Mouse (Mus musculus) hindbrain, embryonic 13.5 days (tissue): ENCODE measurements around the gene Bnc1. TPM values are rescaled to one million over a fixed set of nuclear protein-coding genes. Genes with fewer than 3 reads are reported as not detected.
A peak's percentile ranks its signal among the peaks of the same experiment; 100 is the strongest.

Source experiments
- ATAC-seq: fragments of 200-750 bp; cut with Nextera tagmentation; 2 replicates; pipeline ENCODE4 v1.8.0; 2017; ENCODE audit warnings: moderate TSS enrichment; ENCODE audit not compliant: low FRiP score
- H3K27ac ChIP-seq: fragments of 300-500 bp; sonication (generic); 2 replicates; pipeline ENCODE4 v1.5.1; 2015; ENCODE audit warnings: inconsistent platforms, mild to moderate bottlenecking, moderate library complexity
- H3K27me3 ChIP-seq: fragments of 300-500 bp; sonication (generic); 2 replicates; pipeline ENCODE4 v1.6.1; 2015; ENCODE audit warnings: mild to moderate bottlenecking, inconsistent platforms
- H3K36me3 ChIP-seq: fragments of 300-500 bp; sonication (generic); 2 replicates; pipeline ENCODE4 v1.6.1; 2015; ENCODE audit warnings: mild to moderate bottlenecking, inconsistent platforms
- H3K4me1 ChIP-seq: fragments of 300-500 bp; sonication (generic); replicated peaks from 2 replicates; pipeline ENCODE4 v1.6.1; 2015; ENCODE audit warnings: inconsistent platforms
- H3K4me2 ChIP-seq: fragments of 300-500 bp; sonication (generic); 2 replicates; pipeline ENCODE4 v1.6.1; 2015; ENCODE audit warnings: inconsistent platforms, mild to moderate bottlenecking, moderate library complexity
- H3K4me3 ChIP-seq: fragments of 300-500 bp; sonication (generic); 2 replicates; pipeline ENCODE4 v1.5.1; 2015; ENCODE audit warnings: mild to moderate bottlenecking, inconsistent platforms
- H3K9ac ChIP-seq: fragments of 300-500 bp; sonication (generic); 2 replicates; pipeline ENCODE4 v1.6.1; 2015; ENCODE audit warnings: mild to moderate bottlenecking, inconsistent platforms
- H3K9me3 ChIP-seq: fragments of 300-500 bp; sonication (generic); 2 replicates; pipeline ENCODE4 v1.6.1; 2016; ENCODE audit warnings: inconsistent platforms
- WGBS: fragments of 180-500 bp; shearing (Covaris S2); methylation state at CpG from one replicate; pipeline ENCODE4 v1.1.7; 2015; 5-methylcytosine and 5-hydroxymethylcytosine counted together
- polyA plus RNA-seq: library from polyadenylated mRNA; unstranded; fragments of >200 nt; fragmentation: Nextera tagmentation; extraction: Ambion mirVana; gene quantifications from 2 replicates; pipeline ENCODE4 v1.2.1, GENCODE M21; 2015

Bnc1 gene
- polyA plus RNA-seq, 1 experiment from 2014 or later, result 0.47 TPM

- no peak for ATAC-seq
- 81% methylated on average over 6 of the region's 6 CpGs for WGBS
Measured at GRCm38 (mm10) chr7:81968975-81969374, 23.1 kb downstream of the Bnc1 start.

DNA sequence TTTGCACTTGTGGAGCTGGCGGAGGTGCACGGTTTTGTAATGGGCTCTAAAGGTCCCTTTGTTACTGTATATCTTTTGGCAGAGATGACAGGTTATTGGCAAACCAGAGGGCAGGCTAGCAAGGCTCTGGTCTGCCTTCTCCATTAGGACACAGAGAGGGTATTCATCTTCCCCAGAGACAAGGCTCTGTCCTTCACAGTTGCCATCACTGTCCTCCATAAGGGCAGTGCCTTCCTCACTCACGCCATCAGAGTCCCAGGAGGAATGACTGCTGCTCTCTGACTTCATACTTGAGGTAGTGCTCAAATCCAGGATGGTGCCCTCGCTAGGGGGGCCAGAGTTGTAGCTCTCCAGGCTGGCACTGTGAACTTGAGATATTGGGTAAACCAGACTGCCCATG lies 23.6 kb downstream of the Bnc1 start:
- Histone ChIP-seq H3K4me3 (no peak overlapping the region), H3K4me1 (no peaks in the 10 kb centered on the region), H3K9ac (no peak overlapping the region), H3K4me2 (no peak overlapping the region), H3K27me3 (no peaks in the 10 kb centered on the region), H3K9me3 (no peaks in the 10 kb centered on the region), H3K27ac (no peak overlapping the region), H3K36me3 (no peaks in the 10 kb centered on the region)
- 87% methylated on average over 4 of the region's 4 CpGs for WGBS
- no peak for ATAC-seq

More at GRCm38 (mm10) chr7:81968975-81969374, 23.1 kb downstream of the Bnc1 start:
- no peak overlapping the region for H3K27ac ChIP-seq
- no peaks in the 10 kb centered on the region for H3K36me3 ChIP-seq
- H3K27me3 ChIP-seq, result no peaks in the 10 kb centered on the region
- H3K9me3 ChIP-seq, result no peaks in the 10 kb centered on the region
- H3K4me3 ChIP-seq, result no peak overlapping the region
- no peaks in the 10 kb centered on the region for H3K4me1 ChIP-seq
- no peak overlapping the region for H3K4me2 ChIP-seq
- no peak overlapping the region for H3K9ac ChIP-seq

- H3K9ac ChIP-seq, result no peak overlapping the region
- ATAC-seq, result no peak
- H3K4me3 ChIP-seq, result no peak overlapping the region
- WGBS, result 82% methylated on average over 5 of the region's 5 CpGs
- H3K4me2 ChIP-seq, result no peak overlapping the region
- no peak overlapping the region for H3K27ac ChIP-seq
- H3K4me1 ChIP-seq, result no peaks in the 10 kb centered on the region
- H3K9me3 ChIP-seq, result no peaks in the 10 kb centered on the region
- no peaks in the 10 kb centered on the region for H3K27me3 ChIP-seq
- no peaks in the 10 kb centered on the region for H3K36me3 ChIP-seq
Measured at GRCm38 (mm10) chr7:81966195-81966594, 25.9 kb downstream of the Bnc1 start.

- Histone ChIP-seq H3K9ac (no peak overlapping the region), H3K27me3 (no peaks in the 10 kb centered on the region), H3K9me3 (no peaks in the 10 kb centered on the region), H3K4me3 (no peak overlapping the region), H3K4me2 (no peak overlapping the region), H3K36me3 (no peaks in the 10 kb centered on the region), H3K4me1 (no peaks in the 10 kb centered on the region), H3K27ac (no peak overlapping the region)
- ATAC-seq, result 0 out of 2 replicates have a peak, but pooled peaks have one; percentile 66
- WGBS, result 6% methylated on average over 3 of the region's 3 CpGs
Measured at GRCm38 (mm10) chr7:81959704-81960103, 32.4 kb downstream of the Bnc1 start.

DNA sequence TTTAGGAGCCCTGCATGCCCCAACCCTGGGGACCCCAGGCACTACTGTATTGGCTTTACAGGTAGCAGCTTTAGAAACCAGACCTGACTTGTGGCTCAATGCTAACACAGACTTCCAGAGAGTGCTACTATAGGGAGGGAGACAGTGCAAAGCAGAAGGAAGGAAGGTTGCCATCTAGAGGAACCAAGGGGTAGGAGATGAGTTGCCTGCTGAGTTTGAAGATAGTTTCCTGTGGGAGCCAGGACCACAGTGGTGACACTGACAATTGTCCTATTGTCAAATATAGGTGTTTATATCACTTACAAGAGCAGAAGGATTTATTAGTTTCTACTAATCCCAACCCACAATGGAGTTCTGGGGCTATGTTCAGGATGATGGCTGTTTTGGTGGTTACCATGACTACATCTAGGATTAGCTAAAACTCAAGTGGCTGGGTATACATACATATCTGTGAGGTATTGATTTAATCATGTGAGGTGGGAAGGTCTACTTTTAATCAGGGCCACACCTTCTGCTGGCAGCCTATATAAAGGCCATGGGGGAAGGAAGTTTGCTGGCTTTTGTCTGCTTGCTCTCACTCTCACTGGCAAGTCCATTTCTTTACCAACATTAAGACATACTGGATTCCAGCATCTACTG lies 37.8 kb downstream of the Bnc1 start:
- Histone ChIP-seq H3K27me3 (no peaks in the 10 kb centered on the region), H3K4me1 (no peaks in the 10 kb centered on the region), H3K9ac (no peak overlapping the region), H3K4me3 (no peak overlapping the region), H3K27ac (no peak overlapping the region), H3K4me2 (no peak overlapping the region), H3K36me3 (no peaks in the 10 kb centered on the region), H3K9me3 (no peaks in the 10 kb centered on the region)
- ATAC-seq, result no peak

DNA sequence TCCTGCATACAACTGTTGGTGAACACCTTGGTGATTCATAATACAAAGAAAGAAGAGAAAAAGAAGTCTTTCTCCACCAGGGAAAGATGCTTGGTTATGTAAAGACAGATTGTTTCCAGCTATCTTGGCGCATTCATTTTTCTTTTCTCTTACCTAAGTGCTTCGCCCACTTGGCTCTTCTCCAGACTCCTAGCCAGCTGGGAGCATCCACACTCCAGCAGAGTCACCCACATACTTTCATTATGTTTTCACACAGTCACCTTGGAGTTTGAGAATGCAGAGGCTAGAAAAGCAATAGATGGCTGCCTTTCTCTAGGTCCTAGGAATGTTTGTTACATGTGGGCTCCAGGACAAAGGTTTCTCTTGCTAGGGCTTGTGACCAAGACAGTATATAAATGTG lies 41.6 kb downstream of the Bnc1 start:
- no peak overlapping the region for H3K4me2 ChIP-seq
- H3K27ac ChIP-seq, result no peak overlapping the region
- H3K9me3 ChIP-seq, result no peaks in the 10 kb centered on the region
- no peaks in the 10 kb centered on the region for H3K27me3 ChIP-seq
- H3K4me3 ChIP-seq, result no peak overlapping the region
- 90% methylated on average over 2 of the region's 2 CpGs for WGBS
- H3K9ac ChIP-seq, result no peak overlapping the region
- no peaks in the 10 kb centered on the region for H3K36me3 ChIP-seq
- ATAC-seq, result no peak
- H3K4me1 ChIP-seq, result no peaks in the 10 kb centered on the region

- WGBS, result 26% methylated on average over 4 of the region's 4 CpGs
- Histone ChIP-seq H3K27me3 (no peaks in the 10 kb centered on the region), H3K9ac (no peak overlapping the region), H3K27ac (no peak overlapping the region), H3K36me3 (no peaks in the 10 kb centered on the region), H3K4me3 (no peak overlapping the region), H3K9me3 (no peaks in the 10 kb centered on the region), H3K4me1 (peaks cover 3% of the 10 kb centered on the region; the same call in 1 of the 2 replicates), H3K4me2 (no peak overlapping the region)
- ATAC-seq, result no peak
Measured at GRCm38 (mm10) chr7:81945398-81945797, 46.7 kb downstream of the Bnc1 start.

DNA sequence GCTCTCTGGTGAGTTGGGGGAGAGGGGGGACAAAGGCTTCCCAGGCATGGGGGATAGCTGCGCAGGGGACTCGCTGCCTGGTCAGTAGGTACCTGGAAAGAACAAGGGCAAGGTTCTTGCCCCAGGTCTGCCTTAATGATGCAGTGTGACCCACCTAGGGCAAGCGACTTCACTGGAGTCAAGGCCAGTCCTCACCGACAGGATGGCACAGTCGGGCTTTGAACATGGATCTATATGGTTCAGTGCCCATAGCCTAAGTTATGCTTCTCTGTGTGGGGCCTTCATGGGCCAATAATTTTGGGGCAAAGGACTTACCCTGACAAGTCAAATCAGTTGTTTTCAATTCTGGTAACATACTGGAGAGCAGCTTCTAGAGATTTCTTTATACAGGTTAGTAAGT lies 57.3 kb downstream of the Bnc1 start:
- WGBS, result 5% methylated on average over 5 of the region's 5 CpGs
- no peaks in the 10 kb centered on the region for H3K27me3 ChIP-seq
- H3K4me2 ChIP-seq, result peak overlapping the region; percentile 74
- H3K36me3 ChIP-seq, result no peaks in the 10 kb centered on the region
- peaks cover 42% of the 10 kb centered on the region for H3K4me1 ChIP-seq
- H3K9ac ChIP-seq, result peak overlapping the region; percentile 99
- H3K4me3 ChIP-seq, result peak overlapping the region; percentile 93
- no peaks in the 10 kb centered on the region for H3K9me3 ChIP-seq
- H3K27ac ChIP-seq, result peak overlapping the region; percentile 99
- ATAC-seq, result no peak; the same call in 1 of the 2 replicates

GRCm38 (mm10) chr7:81934267-81934745 lies 57.8 kb downstream of the Bnc1 start, which contains the start of gene Hdgfl3:
TSS of gene Hdgfl3 (minus strand) at chr7:81934473.
- ATAC-seq, result peak; percentile 90
- no peaks in the 10 kb centered on the region for H3K9me3 ChIP-seq
- H3K27me3 ChIP-seq, result no peaks in the 10 kb centered on the region
- under 1% methylated on average over 62 of the region's 63 CpGs for WGBS
- no peaks in the 10 kb centered on the region for H3K36me3 ChIP-seq
- peak within 1 kb of the TSS; percentile 99 for H3K9ac ChIP-seq
- H3K4me3 ChIP-seq, result peak within 1 kb of the TSS; percentile 93
- H3K4me2 ChIP-seq, result peak within 1 kb of the TSS; percentile 74
- peaks cover 45% of the 10 kb centered on the region for H3K4me1 ChIP-seq
- H3K27ac ChIP-seq, result peak within 1 kb of the TSS; percentile 99

GRCm38 (mm10) chr7:81933601-81934266 lies 58.4 kb downstream of the Bnc1 start:
- H3K9ac ChIP-seq, result peak overlapping the region; percentile 99
- H3K4me2 ChIP-seq, result peak overlapping the region; percentile 74
- H3K36me3 ChIP-seq, result no peaks in the 10 kb centered on the region
- peaks cover 51% of the 10 kb centered on the region for H3K4me1 ChIP-seq
- H3K27me3 ChIP-seq, result no peaks in the 10 kb centered on the region
- peak; percentile 77 for ATAC-seq
- under 1% methylated on average over 87 of the region's 103 CpGs for WGBS
- H3K4me3 ChIP-seq, result peak overlapping the region; percentile 93
- H3K27ac ChIP-seq, result peak overlapping the region; percentile 99
- no peaks in the 10 kb centered on the region for H3K9me3 ChIP-seq

DNA sequence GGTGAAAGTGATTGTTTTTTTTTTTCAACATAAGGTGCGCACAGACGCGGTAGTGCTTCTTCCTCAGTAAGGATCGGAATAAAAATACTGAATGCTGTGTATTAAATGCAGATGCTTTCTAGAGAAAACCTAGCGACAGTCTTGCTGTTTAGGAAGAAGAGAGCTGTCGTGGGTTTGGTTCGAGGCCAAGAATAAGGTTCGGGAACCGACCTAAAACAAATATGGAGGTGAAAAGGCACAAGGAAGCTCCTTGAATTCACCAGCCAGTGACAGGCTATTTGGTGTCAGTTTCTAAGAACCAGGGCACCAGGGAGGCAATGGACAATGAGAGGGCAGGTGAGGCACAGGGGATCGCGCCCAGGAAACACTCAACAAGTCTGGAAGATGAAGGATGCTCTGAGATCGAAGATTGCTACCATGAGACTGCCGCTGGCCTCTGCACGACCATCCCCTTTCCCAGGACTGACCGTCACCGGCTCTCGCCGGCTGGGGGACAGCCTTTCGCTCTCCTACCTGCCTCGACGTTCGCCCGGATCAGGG lies 59.0 kb downstream of the Bnc1 start:
- H3K4me1 ChIP-seq, result peaks cover 56% of the 10 kb centered on the region

GRCm38 (mm10) chr7:81932521-81933045 lies 59.5 kb downstream of the Bnc1 start:
- Histone ChIP-seq H3K27me3 (no peaks in the 10 kb centered on the region), H3K4me3 (peak overlapping the region; percentile 93), H3K9ac (peak overlapping the region; percentile 99), H3K4me2 (peak overlapping the region; percentile 74), H3K9me3 (no peaks in the 10 kb centered on the region), H3K27ac (peak overlapping the region; percentile 99; the same call in 1 of the 2 replicates), H3K36me3 (no peaks in the 10 kb centered on the region), H3K4me1 (peaks cover 57% of the 10 kb centered on the region)
- ATAC-seq, result no peak
- 29% methylated on average over 5 of the region's 5 CpGs for WGBS

More for the DNA sequence above, 59.0 kb downstream of the Bnc1 start:
- Histone ChIP-seq H3K9me3 (no peaks in the 10 kb centered on the region), H3K4me2 (peak overlapping the region; percentile 74), H3K9ac (peak overlapping the region; percentile 99), H3K27ac (peak overlapping the region; percentile 99), H3K36me3 (no peaks in the 10 kb centered on the region), H3K4me3 (peak overlapping the region; percentile 93), H3K27me3 (no peaks in the 10 kb centered on the region)
- ATAC-seq, result peak; percentile 24; the same call in 1 of the 2 replicates
- 4% methylated on average over 23 of the region's 23 CpGs for WGBS
